ENCODE assay signal across 20 mouse cellular contexts in the genomic region with DNA sequence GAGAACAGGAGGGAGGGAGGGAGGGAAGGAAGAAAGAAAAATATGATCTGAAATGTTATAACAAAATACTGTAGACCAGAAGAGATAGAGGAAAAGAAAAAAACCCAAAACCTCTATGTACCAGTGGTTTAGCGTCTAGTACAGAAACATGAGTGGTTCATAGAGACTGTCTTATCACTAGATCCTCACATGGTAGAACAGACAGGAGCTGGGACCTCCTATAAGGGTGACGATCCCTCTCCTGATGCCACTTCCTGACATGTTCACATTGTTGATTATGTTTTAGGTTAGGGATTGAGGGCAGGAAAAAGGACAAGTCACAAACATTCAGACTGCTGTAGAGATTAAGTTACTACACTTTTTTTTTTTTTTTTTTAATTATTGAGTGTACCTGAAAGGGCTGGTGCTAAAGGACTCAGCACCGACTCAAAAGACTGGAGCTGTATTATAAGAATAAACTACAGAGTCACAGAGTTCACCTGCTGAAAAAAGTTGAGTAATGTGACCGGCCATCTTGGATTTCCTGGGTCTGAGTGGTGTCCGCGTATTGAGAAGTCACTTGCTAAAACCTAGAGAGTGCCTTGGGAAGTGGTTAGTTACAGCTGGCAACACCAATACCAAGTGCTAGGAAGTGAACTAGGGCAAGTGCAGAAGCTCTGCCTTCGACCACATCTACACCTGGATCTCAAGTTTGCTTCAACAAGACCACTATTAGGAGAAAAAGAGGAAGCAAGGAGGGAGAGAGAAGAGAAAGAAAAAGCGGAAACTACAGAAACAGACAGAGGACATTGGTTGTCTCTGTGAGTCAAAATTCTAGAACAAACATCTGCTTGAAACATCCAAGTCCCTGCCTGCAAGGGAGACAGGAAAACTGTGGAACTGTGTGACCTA. TPM values are rescaled to one million over a fixed set of nuclear protein-coding genes. Genes with fewer than 3 reads are reported as not detected.
DNase-seq lines count a peak whose midpoint lies in the region; ATAC-seq and TF ChIP-seq lines count a peak whose summit lies in the region.
"Had no signal": no experiment of that assay in that cellular context is flagged by ENCODE, and none has a peak within 500 bp of the region (broad histone marks: within the 10 kb centered on the region; RNA-seq: fewer than 3 reads in every experiment).

No protein-coding gene starts in this region.

- peak; percentile 64 for DNase-seq in heart, adult 11 months
- DNase-seq in heart, postnatal 4 days = no peak
- DNase-seq in c-Kit-positive CD71-positive TER-119-positive erythroid progenitor cells, embryonic 14.5 days (ENCODE audit: low spot score) = peak; percentile 21
- no peak for DNase-seq in liver, embryonic 14.5 days (ENCODE audit: low read depth in 3 of 3, low spot score in 3 of 3)
- no peak for DNase-seq in kidney, postnatal 25 days
- DNase-seq in urinary bladder, adult 18-20 months (ENCODE audit: low spot score in 2 of 2) = no peak
- no peak for DNase-seq in forebrain, embryonic 10.5 days (ENCODE audit: extremely low spot score, low spot score)
- DNase-seq: adrenal gland, adult 2 months; cerebellum, postnatal 10 days; heart, adult 2 months; heart, postnatal 36 days; kidney, adult 11 months; left cerebral cortex, postnatal 4 days; lung, postnatal 10 days; thymus, postnatal 25 days had no signal

- no peaks in the 10 kb centered on the region for H3K27me3 ChIP-seq in liver, embryonic 14.5 days (ENCODE audit: control insufficient read depth, insufficient read depth, low read length)
- H3K27me3 ChIP-seq in forebrain, embryonic 10.5 days (ENCODE audit: poor library complexity, severe bottlenecking) = no peaks in the 10 kb centered on the region
- H3K27me3 ChIP-seq: forebrain, embryonic 12.5 days; megakaryocyte, embryonic 14.5 days had no signal

- no peaks in the 10 kb centered on the region for H3K9me3 ChIP-seq in liver, embryonic 14.5 days (ENCODE audit: control insufficient read depth, low read length)
- H3K9me3 ChIP-seq in forebrain, embryonic 10.5 days = no peaks in the 10 kb centered on the region
- H3K9me3 ChIP-seq: forebrain, embryonic 12.5 days; megakaryocyte, embryonic 14.5 days had no signal

- no peak for TF ChIP-seq CTCF in liver, embryonic 14.5 days (IDR thresholded peaks at IDR 0.05; ENCODE audit: low read depth)

- H3K4me3 ChIP-seq in liver, embryonic 14.5 days (ENCODE audit: insufficient read depth in 1 of 2, low read depth in 2 of 2, low read length in 2 of 2) = no peak overlapping the region
- H3K4me3 ChIP-seq in forebrain, embryonic 10.5 days = no peak overlapping the region
- H3K4me3 ChIP-seq: forebrain, embryonic 12.5 days; heart, adult 2 months; left cerebral cortex, adult 2 months; megakaryocyte, embryonic 14.5 days had no signal

- WGBS in liver, embryonic 14.5 days (ENCODE audit: insufficient replicate concordance) = 45% methylated on average over 8 of the region's 8 CpGs
- WGBS in forebrain, embryonic 10.5 days = 90% methylated on average over 8 of the region's 8 CpGs

- no peak for TF ChIP-seq EP300 in liver, embryonic 14.5 days (IDR thresholded peaks at IDR 0.05; ENCODE audit: low read depth)

- H3K4me2 ChIP-seq in liver, embryonic 14.5 days (ENCODE audit: low read depth) = no peak overlapping the region
- H3K4me2 ChIP-seq: forebrain, embryonic 12.5 days had no signal

- no peak overlapping the region for H3K9ac ChIP-seq in liver, embryonic 14.5 days (replicated peaks)
- H3K9ac ChIP-seq: forebrain, embryonic 12.5 days had no signal

- 0 out of 2 replicates have a peak overlapping the region, but pooled peaks have one; percentile 29 for H3K27ac ChIP-seq in liver, embryonic 14.5 days
- H3K27ac ChIP-seq in forebrain, embryonic 10.5 days = no peak overlapping the region
- H3K27ac ChIP-seq: forebrain, embryonic 12.5 days; heart, adult 2 months; kidney, postnatal 0 days; left cerebral cortex, adult 2 months had no signal

- peaks cover 6 to 8% of the 10 kb centered on the region in 2 experiments for H3K4me1 ChIP-seq in liver, embryonic 14.5 days (replicated peaks; ENCODE audit: control insufficient read depth in 2 of 2, insufficient read depth in 2 of 2, low read length in 1 of 2)
- H3K4me1 ChIP-seq in forebrain, embryonic 10.5 days = no peaks in the 10 kb centered on the region
- H3K4me1 ChIP-seq: forebrain, embryonic 12.5 days had no signal

- H3K36me3 ChIP-seq in liver, embryonic 14.5 days (replicated peaks; ENCODE audit: control insufficient read depth, insufficient read depth, low read depth) = no peaks in the 10 kb centered on the region
- H3K36me3 ChIP-seq in forebrain, embryonic 10.5 days (replicated peaks) = no peaks in the 10 kb centered on the region
- H3K36me3 ChIP-seq: forebrain, embryonic 12.5 days had no signal

- peak; percentile 69; the same call in 1 of the 2 replicates for ATAC-seq in liver, embryonic 14.5 days (ENCODE audit: insufficient read depth)
- peak; percentile 33; the same call in 1 of the 2 replicates for ATAC-seq in neutrophil, adult 5-6 weeks (ENCODE audit: extremely low read depth, insufficient number of reproducible peaks, low FRiP score, poor library complexity, severe bottlenecking)

RNA-seq across cellular contexts. Expression of a gene that starts 37.8 kb away (rescaled TPM):
- total RNA-seq in heart, postnatal 4 days (2021) = 100 to 1,000 TPM; 120 to 126 TPM
- polyA plus RNA-seq in liver, embryonic 14.5 days (2012; rRNA removed) = 10.6 and 18.7 TPM in 2 replicates
- polyA plus RNA-seq in liver, embryonic 14.5 days (2014; fragmentation: Nextera tagmentation; extraction: Ambion mirVana) = 27.5 and 31.3 TPM in 2 replicates
- total RNA-seq in neutrophil, adult 5-6 weeks (2017) = 435 and 436 TPM in 2 replicates
- polyA plus RNA-seq in forebrain, embryonic 10.5 days (2016; fragmentation: Nextera tagmentation; extraction: Ambion mirVana) = 8.7 and 9.8 TPM in 2 replicates

Comparison
In these comparisons a context has a peak if more than half of its experiments do, and no peak if none do; other contexts are left out.
1. DNase-seq: peak in heart, adult 11 months (single experiment) and c-Kit-positive CD71-positive TER-119-positive erythroid progenitor cells, embryonic 14.5 days (single experiment); none in heart, postnatal 4 days (single experiment), liver, embryonic 14.5 days (0 of 3), kidney, postnatal 25 days (0 of 2), urinary bladder, adult 18-20 months (0 of 2) and forebrain, embryonic 10.5 days (single experiment).